Mouse (Mus musculus): ENCODE measurements around the gene Sdhb. TPM values are rescaled to one million over a fixed set of nuclear protein-coding genes. Genes with fewer than 3 reads are reported as not detected.

Gene Sdhb
- polyA plus RNA-seq, 1 experiment from 2014 or later: 442 TPM

DNA sequence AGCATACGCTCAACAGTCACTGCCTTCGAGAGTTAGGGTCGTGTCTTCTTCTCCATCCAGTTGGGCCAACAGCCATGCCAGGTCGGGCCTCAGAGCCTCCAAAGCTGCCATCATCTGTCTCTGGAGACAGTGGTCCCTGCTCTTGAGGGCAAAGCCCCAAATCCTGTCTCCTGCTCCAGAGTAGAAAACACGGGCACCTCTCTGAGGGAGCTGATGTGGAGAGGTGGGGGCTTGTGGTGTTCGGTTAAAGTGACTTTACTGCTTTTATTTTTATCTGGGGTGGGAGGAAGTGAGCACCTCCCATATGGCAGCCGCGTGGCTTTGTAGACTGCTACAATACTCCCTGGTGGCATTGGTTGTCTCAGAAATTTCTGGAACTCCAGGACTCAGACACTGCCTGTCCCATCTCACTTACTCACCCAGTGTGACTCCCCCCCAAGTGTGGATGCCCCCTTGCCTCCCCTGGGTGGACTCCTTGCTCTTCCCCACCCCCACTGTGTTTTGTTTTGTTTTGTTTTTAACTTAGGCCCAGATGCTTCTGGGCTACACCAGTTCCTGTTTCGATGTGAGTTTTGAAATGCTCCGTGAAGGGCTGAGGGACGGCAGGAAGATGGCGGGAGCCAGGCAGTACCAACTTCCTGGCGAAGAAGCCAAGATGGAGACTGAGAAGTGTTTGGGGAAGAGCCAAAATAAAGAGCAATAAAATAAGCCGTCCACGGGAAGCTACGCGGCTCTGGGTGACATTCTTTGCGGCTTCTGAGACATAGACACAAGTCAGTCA lies 9.0 kb upstream of the Sdhb start:
- 83% methylated on average over 18 of the region's 18 CpGs for WGBS
- no peak overlapping the region for H3K27ac ChIP-seq (ENCODE audit: low read depth, low read length)
- 0 out of 2 replicates have a peak, but pooled peaks cover 1% of the 10 kb centered on the region for H3K4me1 ChIP-seq (ENCODE audit: control insufficient read depth, insufficient read depth, low read length)
- H3K9ac ChIP-seq (ENCODE audit: low read depth, low read length): no peak overlapping the region
- H3K9me3 ChIP-seq (ENCODE audit: control insufficient read depth, low read length): no peaks in the 10 kb centered on the region
- H3K27me3 ChIP-seq (ENCODE audit: control insufficient read depth, insufficient read depth, low read length): no peaks in the 10 kb centered on the region
- no peaks in the 10 kb centered on the region for H3K36me3 ChIP-seq (ENCODE audit: control insufficient read depth, insufficient read depth, low read length)
- no peak overlapping the region for H3K4me3 ChIP-seq (ENCODE audit: low read length)
- no peak for ATAC-seq (ENCODE audit: low FRiP score, low TSS enrichment)
- no peak overlapping the region for H3K4me2 ChIP-seq (replicated peaks; ENCODE audit: low read depth, low read length)

GRCm38 (mm10) chr4:140957131-140957702 lies 3.8 kb upstream of the Sdhb start:
- no peaks in the 10 kb centered on the region for H3K9me3 ChIP-seq (ENCODE audit: control insufficient read depth, low read length)
- WGBS: 13% methylated on average over 17 of the region's 17 CpGs
- no peaks in the 10 kb centered on the region for H3K36me3 ChIP-seq (ENCODE audit: control insufficient read depth, insufficient read depth, low read length)
- peak overlapping the region; percentile 19; the same call in 1 of the 2 replicates for H3K9ac ChIP-seq (ENCODE audit: low read depth, low read length)
- H3K4me2 ChIP-seq (replicated peaks; ENCODE audit: low read depth, low read length): peak overlapping the region; percentile 56
- no peaks in the 10 kb centered on the region for H3K27me3 ChIP-seq (ENCODE audit: control insufficient read depth, insufficient read depth, low read length)
- peaks cover 14% of the 10 kb centered on the region for H3K4me1 ChIP-seq (ENCODE audit: control insufficient read depth, insufficient read depth, low read length)
- peak overlapping the region; percentile 28 for H3K4me3 ChIP-seq (ENCODE audit: low read length)
- no peak overlapping the region for H3K27ac ChIP-seq (ENCODE audit: low read depth, low read length)
- ATAC-seq (ENCODE audit: low FRiP score, low TSS enrichment): no peak

DNA sequence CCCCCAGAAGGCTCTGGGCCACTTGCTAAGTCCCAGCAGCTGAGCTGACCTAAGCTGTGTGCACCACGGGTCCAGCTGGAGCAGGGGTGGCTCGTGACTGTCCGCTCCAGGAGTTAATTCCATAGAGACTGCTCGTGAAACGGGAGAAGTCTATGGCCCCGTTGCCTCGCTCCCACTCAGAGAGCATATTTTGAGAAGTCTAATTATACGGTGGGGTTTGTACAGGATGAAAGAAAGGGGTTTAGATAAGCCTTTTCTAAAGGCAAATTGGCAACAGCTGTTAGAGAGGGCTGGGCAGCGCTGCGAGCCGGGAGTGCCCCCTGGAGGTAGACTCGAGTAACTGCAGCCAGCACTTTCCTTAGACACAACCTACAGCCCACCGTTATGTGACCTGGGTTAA lies 3.3 kb upstream of the Sdhb start:
- 0 out of 2 replicates have a peak, but pooled peaks have one; percentile 17 for ATAC-seq (ENCODE audit: low FRiP score, low TSS enrichment)
- under 1% methylated on average over 13 of the region's 13 CpGs for WGBS
- Histone ChIP-seq H3K9ac (ENCODE audit: low read depth, low read length) (peak overlapping the region; percentile 19; the same call in 1 of the 2 replicates), H3K4me2 (replicated peaks; ENCODE audit: low read depth, low read length) (peak overlapping the region; percentile 56), H3K36me3 (ENCODE audit: control insufficient read depth, insufficient read depth, low read length) (no peaks in the 10 kb centered on the region), H3K9me3 (ENCODE audit: control insufficient read depth, low read length) (no peaks in the 10 kb centered on the region), H3K27ac (ENCODE audit: low read depth, low read length) (no peak overlapping the region), H3K27me3 (ENCODE audit: control insufficient read depth, insufficient read depth, low read length) (no peaks in the 10 kb centered on the region), H3K4me1 (ENCODE audit: control insufficient read depth, insufficient read depth, low read length) (peaks cover 19% of the 10 kb centered on the region), H3K4me3 (ENCODE audit: low read length) (peak overlapping the region; percentile 28)

DNA sequence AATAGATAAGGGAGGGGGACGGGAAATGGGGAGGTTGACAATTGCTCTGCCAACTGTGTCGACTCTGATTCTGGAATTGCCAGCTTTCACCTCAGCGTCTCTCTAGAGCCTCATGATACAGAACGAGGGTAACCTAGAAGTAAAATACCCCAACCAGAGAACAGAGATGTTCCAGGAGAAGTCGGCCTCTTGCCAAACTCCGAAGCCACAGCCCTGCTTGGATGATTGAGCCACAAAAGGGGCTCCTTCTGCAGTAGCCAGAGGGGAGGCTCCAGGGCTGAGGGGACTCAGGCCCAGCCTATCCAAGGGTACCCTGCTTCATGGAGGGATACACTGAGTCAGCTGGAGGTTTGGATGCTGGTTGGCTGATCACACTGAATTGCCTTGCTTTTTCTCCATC lies 2.7 kb upstream of the Sdhb start:
- Histone ChIP-seq H3K27ac (ENCODE audit: low read depth, low read length) (no peak overlapping the region), H3K36me3 (ENCODE audit: control insufficient read depth, insufficient read depth, low read length) (no peaks in the 10 kb centered on the region), H3K9ac (ENCODE audit: low read depth, low read length) (no peak overlapping the region), H3K4me3 (ENCODE audit: low read length) (no peak overlapping the region), H3K27me3 (ENCODE audit: control insufficient read depth, insufficient read depth, low read length) (no peaks in the 10 kb centered on the region), H3K4me1 (ENCODE audit: control insufficient read depth, insufficient read depth, low read length) (peaks cover 24% of the 10 kb centered on the region), H3K4me2 (replicated peaks; ENCODE audit: low read depth, low read length) (no peak overlapping the region), H3K9me3 (ENCODE audit: control insufficient read depth, low read length) (no peaks in the 10 kb centered on the region)
- WGBS: 59% methylated on average over 6 of the region's 6 CpGs
- no peak for ATAC-seq (ENCODE audit: low FRiP score, low TSS enrichment)

DNA sequence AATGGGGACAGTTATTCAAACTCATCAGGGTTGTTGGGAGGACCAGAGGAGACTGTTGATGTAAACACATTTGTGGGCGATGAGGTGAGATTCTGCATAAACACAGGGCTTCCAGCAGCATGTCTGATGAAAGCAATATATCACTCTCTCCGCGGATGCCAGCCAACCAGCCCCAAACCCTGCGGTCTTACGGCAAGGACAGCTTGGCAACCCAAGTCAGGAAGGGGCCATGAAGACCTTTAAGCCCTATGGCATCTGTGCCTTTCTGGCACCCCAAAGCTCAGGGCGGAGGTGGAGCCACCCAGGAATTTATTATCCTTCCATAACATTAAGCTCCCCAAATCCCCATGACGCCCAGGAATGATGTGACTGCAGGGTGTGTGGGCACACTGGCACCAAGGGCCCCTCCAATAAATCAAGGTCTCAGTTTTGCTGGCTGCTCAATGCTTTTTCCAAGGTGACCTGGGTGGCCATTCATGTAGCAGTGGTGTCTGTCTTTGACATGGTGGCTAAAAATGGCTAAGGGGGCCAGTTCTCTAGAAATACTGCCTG lies 1.8 kb upstream of the Sdhb start:
- H3K27me3 ChIP-seq (ENCODE audit: control insufficient read depth, insufficient read depth, low read length): no peaks in the 10 kb centered on the region
- ATAC-seq (ENCODE audit: low FRiP score, low TSS enrichment): no peak
- no peak overlapping the region for H3K4me2 ChIP-seq (replicated peaks; ENCODE audit: low read depth, low read length)
- no peak overlapping the region for H3K9ac ChIP-seq (ENCODE audit: low read depth, low read length)
- 79% methylated on average over 7 of the region's 7 CpGs for WGBS
- H3K4me1 ChIP-seq (ENCODE audit: control insufficient read depth, insufficient read depth, low read length): peaks cover 24% of the 10 kb centered on the region
- H3K27ac ChIP-seq (ENCODE audit: low read depth, low read length): no peak overlapping the region
- H3K4me3 ChIP-seq (ENCODE audit: low read length): no peak overlapping the region
- H3K9me3 ChIP-seq (ENCODE audit: control insufficient read depth, low read length): no peaks in the 10 kb centered on the region
- H3K36me3 ChIP-seq (ENCODE audit: control insufficient read depth, insufficient read depth, low read length): no peaks in the 10 kb centered on the region

- WGBS: 76% methylated on average over 10 of the region's 10 CpGs
These were observed 1.1 kb upstream of the Sdhb start for GRCm38 (mm10) chr4:140959715-140960479.

DNA sequence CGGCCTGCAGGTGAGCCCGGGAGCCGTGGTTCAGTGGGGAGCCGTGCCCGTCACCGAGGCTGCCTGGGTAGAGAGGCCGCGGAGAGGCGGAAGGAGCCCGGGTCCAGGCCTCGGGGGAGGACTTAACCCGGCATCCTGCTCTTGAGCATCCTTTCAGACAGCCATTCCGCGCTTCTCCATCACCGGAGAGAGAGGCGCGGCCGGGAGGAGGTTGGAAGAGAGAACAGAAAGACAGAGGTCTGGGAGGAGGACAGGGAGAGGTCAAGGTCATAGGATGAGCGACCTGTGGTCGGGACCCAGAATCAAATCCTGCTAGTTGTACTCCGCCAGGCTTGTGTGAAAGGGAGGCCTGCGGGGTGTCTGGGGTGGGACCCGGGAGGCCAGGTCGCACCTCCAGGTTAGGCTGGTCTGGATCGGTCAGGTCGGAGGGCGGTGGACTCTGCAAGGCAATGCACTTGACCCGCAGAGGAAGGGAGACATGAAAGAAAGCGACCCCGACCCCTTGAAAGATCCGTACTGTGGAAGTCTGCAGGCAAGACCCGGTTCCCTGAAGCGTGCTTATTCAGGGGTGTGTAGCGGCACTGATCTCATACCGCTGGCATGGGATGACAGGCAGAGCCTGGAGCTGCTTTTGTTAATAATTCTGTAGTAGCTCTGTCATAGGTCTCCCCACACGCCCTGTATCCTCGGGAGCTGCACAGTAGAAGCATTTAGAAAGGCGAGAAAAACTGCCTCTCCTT lies 634 bp downstream of the Sdhb start:
- H3K9ac ChIP-seq (ENCODE audit: low read depth, low read length): peak overlapping the region; percentile 81
- ATAC-seq (ENCODE audit: low FRiP score, low TSS enrichment): no peak; the same call in none of the 2 replicates
- under 1% methylated on average over 38 of the region's 38 CpGs for WGBS
- H3K4me2 ChIP-seq (replicated peaks; ENCODE audit: low read depth, low read length): peak overlapping the region; percentile 82
- peak overlapping the region; percentile 72 for H3K4me3 ChIP-seq (ENCODE audit: low read length)
- H3K36me3 ChIP-seq (ENCODE audit: control insufficient read depth, insufficient read depth, low read length): peaks cover 8% of the 10 kb centered on the region
- H3K27me3 ChIP-seq (ENCODE audit: control insufficient read depth, insufficient read depth, low read length): no peaks in the 10 kb centered on the region
- peak overlapping the region; percentile 53 for H3K27ac ChIP-seq (ENCODE audit: low read depth, low read length)
- H3K4me1 ChIP-seq (ENCODE audit: control insufficient read depth, insufficient read depth, low read length): peaks cover 24% of the 10 kb centered on the region
- H3K9me3 ChIP-seq (ENCODE audit: control insufficient read depth, low read length): no peaks in the 10 kb centered on the region

More at GRCm38 (mm10) chr4:140959715-140960479, 1.1 kb upstream of the Sdhb start:
- H3K4me1 ChIP-seq (ENCODE audit: control insufficient read depth, insufficient read depth, low read length): peaks cover 24% of the 10 kb centered on the region
- H3K4me2 ChIP-seq (replicated peaks; ENCODE audit: low read depth, low read length): no peak overlapping the region
- no peak overlapping the region for H3K4me3 ChIP-seq (ENCODE audit: low read length)
- no peaks in the 10 kb centered on the region for H3K9me3 ChIP-seq (ENCODE audit: control insufficient read depth, low read length)
- no peak overlapping the region for H3K9ac ChIP-seq (ENCODE audit: low read depth, low read length)
- no peak for ATAC-seq (ENCODE audit: low FRiP score, low TSS enrichment)
- no peaks in the 10 kb centered on the region for H3K36me3 ChIP-seq (ENCODE audit: control insufficient read depth, insufficient read depth, low read length)
- H3K27ac ChIP-seq (ENCODE audit: low read depth, low read length): no peak overlapping the region; the same call in 1 of the 2 replicates
- no peaks in the 10 kb centered on the region for H3K27me3 ChIP-seq (ENCODE audit: control insufficient read depth, insufficient read depth, low read length)

- 68% methylated on average over 8 of the region's 8 CpGs for WGBS
- Histone ChIP-seq H3K27ac (ENCODE audit: low read depth, low read length) (no peak overlapping the region; the same call in 1 of the 2 replicates), H3K36me3 (ENCODE audit: control insufficient read depth, insufficient read depth, low read length) (peaks cover 16% of the 10 kb centered on the region), H3K9ac (ENCODE audit: low read depth, low read length) (peak overlapping the region; percentile 81), H3K27me3 (ENCODE audit: control insufficient read depth, insufficient read depth, low read length) (no peaks in the 10 kb centered on the region), H3K4me1 (ENCODE audit: control insufficient read depth, insufficient read depth, low read length) (peaks cover 20% of the 10 kb centered on the region), H3K9me3 (ENCODE audit: control insufficient read depth, low read length) (no peaks in the 10 kb centered on the region), H3K4me3 (ENCODE audit: low read length) (peak overlapping the region; percentile 72), H3K4me2 (replicated peaks; ENCODE audit: low read depth, low read length) (peak overlapping the region; percentile 82)
- ATAC-seq (ENCODE audit: low FRiP score, low TSS enrichment): no peak
These were observed 1.4 kb downstream of the Sdhb start for GRCm38 (mm10) chr4:140962207-140962909.
